Mouse (Mus musculus): ENCODE measurements around the gene Fosl1. TPM values are rescaled to one million over a fixed set of nuclear protein-coding genes. Genes with fewer than 3 reads are reported as not detected.
"Not testable (repeated sequence)": the region's sequence is repeated elsewhere in the genome, so short reads cannot be mapped to it uniquely, and the experiment has no call there.

Fosl1 gene
- polyA plus RNA-seq, 1 experiment from 2014 or later = not detected

GRCm38 (mm10) chr19:5488878-5489571, 41.7 kb downstream of the Fosl1 start:
- no peaks in the 10 kb centered on the region for H3K9me3 ChIP-seq
- ATAC-seq (ENCODE audit: low FRiP score, low read depth) = peak; percentile 79
- peaks cover 51% of the 10 kb centered on the region for H3K36me3 ChIP-seq
- peaks cover 39% of the 10 kb centered on the region for H3K4me1 ChIP-seq
- peak overlapping the region; percentile 83 for H3K4me2 ChIP-seq (replicated peaks)
- under 1% methylated on average over 26 of the region's 26 CpGs for WGBS
- peak overlapping the region; percentile 99 for H3K27ac ChIP-seq
- peak overlapping the region; percentile 59 for H3K4me3 ChIP-seq
- H3K9ac ChIP-seq = peak overlapping the region; percentile 72
- no peaks in the 10 kb centered on the region for H3K27me3 ChIP-seq

- not testable (repeated sequence) for H3K9ac ChIP-seq; H3K27me3 ChIP-seq; ATAC-seq (ENCODE audit: low FRiP score, low read depth); H3K9me3 ChIP-seq
- Histone ChIP-seq H3K4me3 (peak overlapping the region; percentile 98; the same call in 1 of the 2 replicates), H3K36me3 (peaks cover 51% of the 10 kb centered on the region), H3K4me2 (replicated peaks) (peak overlapping the region; percentile 83), H3K4me1 (peaks cover 39% of the 10 kb centered on the region), H3K27ac (peak overlapping the region; percentile 98; the same call in 1 of the 2 replicates)
- WGBS = 56% methylated on average over 10 of the region's 10 CpGs
Observed at GRCm38 (mm10) chr19:5489721-5490120, 42.4 kb downstream of the Fosl1 start.

GRCm38 (mm10) chr19:5490313-5490897, 43.1 kb downstream of the Fosl1 start, which contains the start of gene Cfl1:
TSS of gene Cfl1 (plus strand) at chr19:5490455.
- Histone ChIP-seq H3K36me3 (peaks cover 49% of the 10 kb centered on the region), H3K27me3 (no peaks in the 10 kb centered on the region), H3K4me2 (replicated peaks) (peak within 1 kb of the TSS; percentile 83), H3K27ac (peak within 1 kb of the TSS; percentile 99), H3K4me3 (peak within 1 kb of the TSS; percentile 98), H3K9me3 (no peaks in the 10 kb centered on the region), H3K4me1 (peaks cover 39% of the 10 kb centered on the region), H3K9ac (peak within 1 kb of the TSS; percentile 97)
- 0% methylated on average over 59 of the region's 62 CpGs for WGBS
- peak; percentile 70 for ATAC-seq (ENCODE audit: low FRiP score, low read depth)

- H3K9ac ChIP-seq = peak overlapping the region; percentile 97
- peak overlapping the region; percentile 98 for H3K27ac ChIP-seq
- H3K9me3 ChIP-seq = no peaks in the 10 kb centered on the region
- WGBS = under 1% methylated on average over 58 of the region's 59 CpGs
- H3K4me1 ChIP-seq = peaks cover 38% of the 10 kb centered on the region
- ATAC-seq (ENCODE audit: low FRiP score, low read depth) = 0 out of 2 replicates have a peak, but pooled peaks have one; percentile 6
- H3K4me2 ChIP-seq (replicated peaks) = peak overlapping the region; percentile 83
- H3K27me3 ChIP-seq = no peaks in the 10 kb centered on the region
- peak overlapping the region; percentile 98 for H3K4me3 ChIP-seq
- H3K36me3 ChIP-seq = peaks cover 49% of the 10 kb centered on the region
Observed at GRCm38 (mm10) chr19:5490898-5491708, 43.8 kb downstream of the Fosl1 start.

- Histone ChIP-seq H3K4me1 (peaks cover 25% of the 10 kb centered on the region), H3K9ac (no peak overlapping the region), H3K4me3 (no peak overlapping the region), H3K4me2 (replicated peaks) (no peak overlapping the region; the same call in 1 of the 2 replicates), H3K36me3 (peaks cover 57% of the 10 kb centered on the region), H3K27me3 (no peaks in the 10 kb centered on the region), H3K9me3 (no peaks in the 10 kb centered on the region), H3K27ac (no peak overlapping the region)
- ATAC-seq (ENCODE audit: low FRiP score, low read depth) = no peak
- WGBS = 81% methylated on average over 4 of the region's 4 CpGs
Observed at GRCm38 (mm10) chr19:5492641-5493040, 45.3 kb downstream of the Fosl1 start.

- WGBS = 71% methylated on average over 9 of the region's 9 CpGs
- not testable (repeated sequence) for H3K27me3 ChIP-seq; H3K4me3 ChIP-seq; H3K27ac ChIP-seq; H3K9me3 ChIP-seq; H3K9ac ChIP-seq; ATAC-seq (ENCODE audit: low FRiP score, low read depth); H3K4me2 ChIP-seq (replicated peaks)
- Histone ChIP-seq H3K4me1 (peaks cover 25% of the 10 kb centered on the region), H3K36me3 (peaks cover 63% of the 10 kb centered on the region)
Observed at GRCm38 (mm10) chr19:5493301-5493721, 46.0 kb downstream of the Fosl1 start.

GRCm38 (mm10) chr19:5494314-5494713, 47.0 kb downstream of the Fosl1 start:
- no peak for ATAC-seq (ENCODE audit: low FRiP score, low read depth)

GRCm38 (mm10) chr19:5495353-5496051, 48.2 kb downstream of the Fosl1 start:
- 79% methylated on average over 12 of the region's 12 CpGs for WGBS
- no peaks in the 10 kb centered on the region for H3K9me3 ChIP-seq
- H3K27ac ChIP-seq = no peak overlapping the region
- ATAC-seq (ENCODE audit: low FRiP score, low read depth) = no peak
- no peak overlapping the region for H3K9ac ChIP-seq
- no peak overlapping the region for H3K4me3 ChIP-seq
- H3K4me2 ChIP-seq (replicated peaks) = no peak overlapping the region
- H3K36me3 ChIP-seq = peaks cover 63% of the 10 kb centered on the region
- H3K4me1 ChIP-seq = peaks cover 13% of the 10 kb centered on the region
- no peaks in the 10 kb centered on the region for H3K27me3 ChIP-seq

More at GRCm38 (mm10) chr19:5494314-5494713, 47.0 kb downstream of the Fosl1 start:
- peaks cover 63% of the 10 kb centered on the region for H3K36me3 ChIP-seq
- 90% methylated on average over 3 of the region's 3 CpGs for WGBS
- no peaks in the 10 kb centered on the region for H3K9me3 ChIP-seq
- H3K4me2 ChIP-seq (replicated peaks) = no peak overlapping the region
- no peak overlapping the region for H3K4me3 ChIP-seq
- no peak overlapping the region for H3K27ac ChIP-seq
- H3K27me3 ChIP-seq = no peaks in the 10 kb centered on the region
- peaks cover 19% of the 10 kb centered on the region for H3K4me1 ChIP-seq
- no peak overlapping the region for H3K9ac ChIP-seq

- ATAC-seq (ENCODE audit: low FRiP score, low read depth) = no peak
- H3K9me3 ChIP-seq = no peaks in the 10 kb centered on the region
- peaks cover 13% of the 10 kb centered on the region for H3K4me1 ChIP-seq
- H3K4me2 ChIP-seq (replicated peaks) = no peak overlapping the region
- WGBS = 87% methylated on average over 16 of the region's 16 CpGs
- no peak overlapping the region for H3K27ac ChIP-seq
- H3K27me3 ChIP-seq = no peaks in the 10 kb centered on the region
- peaks cover 63% of the 10 kb centered on the region for H3K36me3 ChIP-seq
- no peak overlapping the region for H3K4me3 ChIP-seq
- H3K9ac ChIP-seq = no peak overlapping the region
Observed at GRCm38 (mm10) chr19:5496052-5496370, 48.7 kb downstream of the Fosl1 start.

- ATAC-seq (ENCODE audit: low FRiP score, low read depth) = no peak
- H3K4me2 ChIP-seq (replicated peaks) = no peak overlapping the region
- no peaks in the 10 kb centered on the region for H3K27me3 ChIP-seq
- 91% methylated on average over 2 of the region's 2 CpGs for WGBS
- H3K9ac ChIP-seq = no peak overlapping the region
- H3K4me1 ChIP-seq = no peaks in the 10 kb centered on the region
- no peak overlapping the region for H3K4me3 ChIP-seq
- peaks cover 32% of the 10 kb centered on the region for H3K36me3 ChIP-seq
- no peaks in the 10 kb centered on the region for H3K9me3 ChIP-seq
- no peak overlapping the region for H3K27ac ChIP-seq
Observed at GRCm38 (mm10) chr19:5500330-5500875, 53.1 kb downstream of the Fosl1 start.

- Histone ChIP-seq H3K27me3 (no peaks in the 10 kb centered on the region), H3K4me1 (no peaks in the 10 kb centered on the region), H3K4me2 (replicated peaks) (no peak within 1 kb of the TSS), H3K9me3 (no peaks in the 10 kb centered on the region; the same call in 1 of the 2 replicates), H3K27ac (no peak within 1 kb of the TSS), H3K9ac (no peak within 1 kb of the TSS), H3K4me3 (no peak within 1 kb of the TSS), H3K36me3 (0 out of 2 replicates have a peak, but pooled peaks cover 4% of the 10 kb centered on the region)
- 43% methylated on average over 17 of the region's 17 CpGs for WGBS
- ATAC-seq (ENCODE audit: low FRiP score, low read depth) = no peak
Observed at GRCm38 (mm10) chr19:5503687-5504086, 56.3 kb downstream of the Fosl1 start, which contains the start of gene 1700020D05Rik. TSS of gene 1700020D05Rik (minus strand) at chr19:5503787.

All from limb, embryonic 13.5 days (tissue).